In the genomic region with DNA sequence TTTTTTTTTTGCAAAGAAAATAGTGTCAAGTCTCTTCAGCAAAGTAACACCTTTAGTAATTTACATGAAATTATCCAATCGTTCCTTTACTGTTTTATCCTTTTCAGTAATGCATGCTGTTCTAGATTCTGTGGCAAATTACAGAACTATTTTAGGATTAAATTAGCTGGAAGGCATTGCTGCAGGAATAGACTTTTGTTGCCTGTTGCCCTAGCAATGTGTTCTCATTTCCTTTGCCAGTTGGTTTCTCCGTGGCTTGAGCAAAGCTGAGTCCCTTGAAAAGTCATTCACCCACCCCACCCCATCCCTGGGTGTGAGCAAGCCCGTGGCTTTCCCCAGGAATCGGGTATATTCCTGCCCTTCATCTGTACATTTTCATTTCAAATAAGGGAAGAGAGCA, we compare ENCODE assay signal across 24 mouse cellular contexts.
A peak's percentile ranks its signal among the peaks of the same experiment; 100 is the strongest.
DNase-seq lines count a peak whose midpoint lies in the region; ATAC-seq and TF ChIP-seq lines count a peak whose summit lies in the region.
"Had no signal": no experiment of that assay in that cellular context is flagged by ENCODE, and none has a peak within 500 bp of the region (broad histone marks: within the 10 kb centered on the region; RNA-seq: fewer than 3 reads in every experiment).

No protein-coding gene starts in this region.

- WGBS in olfactory bulb, adult 2 months, result 13% methylated on average over 4 of the region's 4 CpGs
- WGBS in liver, postnatal 0 days (ENCODE audit: insufficient replicate concordance), result 68% methylated on average over 4 of the region's 4 CpGs

- no peak for TF ChIP-seq CTCF in olfactory bulb, adult 2 months (IDR thresholded peaks at IDR 0.05; ENCODE audit: insufficient read depth, low read depth, low read length)
- TF ChIP-seq CTCF in liver, postnatal 0 days (IDR thresholded peaks at IDR 0.05; ENCODE audit: low read depth), result no peak

- no peaks in the 10 kb centered on the region for H3K27me3 ChIP-seq in liver, postnatal 0 days (ENCODE audit: insufficient read depth, low read length)
- H3K27me3 ChIP-seq: forebrain, embryonic 15.5 days; heart, embryonic 12.5 days; midbrain, embryonic 15.5 days had no signal

- no peaks in the 10 kb centered on the region for H3K36me3 ChIP-seq in liver, postnatal 0 days (replicated peaks; ENCODE audit: insufficient read depth, low read length)
- H3K36me3 ChIP-seq: forebrain, embryonic 15.5 days; heart, embryonic 12.5 days; hindbrain, embryonic 10.5 days; midbrain, embryonic 15.5 days had no signal

- H3K4me3 ChIP-seq in olfactory bulb, adult 2 months (ENCODE audit: insufficient read depth, low read depth, low read length), result no peak overlapping the region
- no peak overlapping the region for H3K4me3 ChIP-seq in liver, postnatal 0 days (ENCODE audit: low read depth, low read length)
- H3K4me3 ChIP-seq: forebrain, embryonic 15.5 days; heart, embryonic 12.5 days; hindbrain, embryonic 10.5 days; midbrain, embryonic 15.5 days; myocyte had no signal

- H3K9ac ChIP-seq in liver, postnatal 0 days (replicated peaks), result no peak overlapping the region
- H3K9ac ChIP-seq: forebrain, embryonic 15.5 days; heart, embryonic 12.5 days; midbrain, embryonic 15.5 days had no signal

- H3K4me2 ChIP-seq in liver, postnatal 0 days (ENCODE audit: low read depth, low read length), result no peak overlapping the region
- H3K4me2 ChIP-seq: forebrain, embryonic 15.5 days; heart, embryonic 12.5 days; midbrain, embryonic 15.5 days had no signal

- H3K9me3 ChIP-seq in liver, postnatal 0 days (ENCODE audit: low read length), result no peaks in the 10 kb centered on the region
- H3K9me3 ChIP-seq: forebrain, embryonic 15.5 days; heart, embryonic 12.5 days; hindbrain, embryonic 10.5 days; midbrain, embryonic 15.5 days had no signal

- peak; percentile 19 for DNase-seq in left cerebral cortex, adult 11 months (ENCODE audit: low spot score)
- DNase-seq in left cerebral cortex, postnatal 4 days, result no peak
- peak; percentile 44 for DNase-seq in NIH3T3 (ENCODE audit: low read depth)
- DNase-seq in brain, embryonic 18.5 days (ENCODE audit: low read depth, low spot score), result peak; percentile 16
- DNase-seq in liver, postnatal 0 days, result no peak
- no peak for DNase-seq in testis, postnatal 14 days (ENCODE audit: low spot score)
- DNase-seq: adrenal gland, postnatal 14 days; cerebellum, adult 9-10 months; gastrocnemius, postnatal 25 days; heart, adult 18-20 months; heart, postnatal 10 days; kidney, adult 9 months; kidney, postnatal 14 days; thymus, postnatal 25 days had no signal

- peak overlapping the region; percentile 73; the same call in 1 of the 2 replicates for H3K27ac ChIP-seq in olfactory bulb, adult 2 months (ENCODE audit: insufficient read depth, low read depth, low read length)
- H3K27ac ChIP-seq in liver, postnatal 0 days (ENCODE audit: low read depth), result no peak overlapping the region
- H3K27ac ChIP-seq: forebrain, embryonic 15.5 days; hindbrain, embryonic 10.5 days; hindbrain, postnatal 0 days; macrophage; midbrain, embryonic 15.5 days had no signal

- no peak for ATAC-seq in liver, postnatal 0 days
- ATAC-seq: forebrain, embryonic 15.5 days; hindbrain, postnatal 0 days; intestine, embryonic 16.5 days; lung, postnatal 0 days; midbrain, embryonic 15.5 days had no signal

- intact Hi-C loops in left cerebral cortex, postnatal 4 days (cut with DNase I), result no loop called here

- TF ChIP-seq EP300 in liver, postnatal 0 days (IDR thresholded peaks at IDR 0.05; ENCODE audit: low read depth), result no peak

- TF ChIP-seq POLR2A in olfactory bulb, adult 2 months (IDR thresholded peaks at IDR 0.05; ENCODE audit: insufficient read depth, low read depth, low read length), result no peak

- peaks cover 9% of the 10 kb centered on the region; the same call in 1 of the 2 replicates for H3K4me1 ChIP-seq in olfactory bulb, adult 2 months (ENCODE audit: control insufficient read depth, insufficient read depth, low read length)
- H3K4me1 ChIP-seq in liver, postnatal 0 days (ENCODE audit: insufficient read depth), result no peaks in the 10 kb centered on the region
- H3K4me1 ChIP-seq: forebrain, embryonic 15.5 days; heart, embryonic 12.5 days; hindbrain, embryonic 10.5 days; midbrain, embryonic 15.5 days had no signal

Comparison
In these comparisons a context has a peak if more than half of its experiments do, and no peak if none do; other contexts are left out.
1. DNase-seq: peak in left cerebral cortex, adult 11 months (single experiment), NIH3T3 (single experiment) and brain, embryonic 18.5 days (single experiment); none in left cerebral cortex, postnatal 4 days (single experiment), liver, postnatal 0 days (single experiment) and testis, postnatal 14 days (single experiment).